Mouse (Mus musculus) forebrain, embryonic 15.5 days (tissue): ENCODE data around the gene Serinc2. TPM values are rescaled to one million over a fixed set of nuclear protein-coding genes. Genes with fewer than 3 reads are reported as not detected.

Experiments used
- ATAC-seq: fragments of 200-750 bp; cut with Nextera tagmentation; replicated peaks from 2 replicates; pipeline ENCODE4 v1.8.0; 2017; ENCODE audit warnings: mild to moderate bottlenecking, moderate TSS enrichment, moderate library complexity
- H3K27ac ChIP-seq: fragments of 300-500 bp; sonication (generic); replicated peaks from 2 replicates; pipeline ENCODE4 v1.5.1; 2015; ENCODE audit warnings: mild to moderate bottlenecking, inconsistent platforms
- H3K27me3 ChIP-seq: fragments of 300-500 bp; sonication (generic); 2 replicates; pipeline ENCODE4 v1.6.1; 2015; ENCODE audit warnings: inconsistent platforms
- H3K36me3 ChIP-seq: fragments of 300-500 bp; sonication (generic); 2 replicates; pipeline ENCODE4 v1.6.1; 2015; ENCODE audit warnings: mild to moderate bottlenecking, inconsistent platforms
- H3K4me1 ChIP-seq: fragments of 300-500 bp; sonication (generic); 2 replicates; pipeline ENCODE4 v1.6.1; 2015; ENCODE audit warnings: inconsistent platforms
- H3K4me2 ChIP-seq: fragments of 300-500 bp; sonication (generic); replicated peaks from 2 replicates; pipeline ENCODE4 v1.6.1; 2015; ENCODE audit warnings: mild to moderate bottlenecking, inconsistent platforms
- H3K4me3 ChIP-seq: fragments of 300-500 bp; sonication (generic); 2 replicates; pipeline ENCODE4 v1.5.1; 2015; ENCODE audit warnings: mild to moderate bottlenecking, inconsistent platforms
- H3K9ac ChIP-seq: fragments of 300-500 bp; sonication (generic); replicated peaks from 2 replicates; pipeline ENCODE4 v1.6.1; 2015; ENCODE audit warnings: mild to moderate bottlenecking, inconsistent platforms
- H3K9me3 ChIP-seq: fragments of 300-500 bp; sonication (generic); 2 replicates; pipeline ENCODE4 v1.6.1; 2016; ENCODE audit warnings: inconsistent platforms
- WGBS: fragments of 180-500 bp; shearing (Covaris S2); methylation state at CpG from one replicate; pipeline ENCODE4 v1.1.7; 2015; ENCODE audit warnings: mixed read lengths; 5-methylcytosine and 5-hydroxymethylcytosine counted together
- polyA plus RNA-seq: library from polyadenylated mRNA; unstranded; fragments of >200 nt; fragmentation: Nextera tagmentation; extraction: Ambion mirVana; gene quantifications from 2 replicates; pipeline ENCODE4 v1.2.1, GENCODE M21; 2015

The Serinc2 gene
- polyA plus RNA-seq, 1 experiment from 2014 or later: 87.4 TPM

DNA sequence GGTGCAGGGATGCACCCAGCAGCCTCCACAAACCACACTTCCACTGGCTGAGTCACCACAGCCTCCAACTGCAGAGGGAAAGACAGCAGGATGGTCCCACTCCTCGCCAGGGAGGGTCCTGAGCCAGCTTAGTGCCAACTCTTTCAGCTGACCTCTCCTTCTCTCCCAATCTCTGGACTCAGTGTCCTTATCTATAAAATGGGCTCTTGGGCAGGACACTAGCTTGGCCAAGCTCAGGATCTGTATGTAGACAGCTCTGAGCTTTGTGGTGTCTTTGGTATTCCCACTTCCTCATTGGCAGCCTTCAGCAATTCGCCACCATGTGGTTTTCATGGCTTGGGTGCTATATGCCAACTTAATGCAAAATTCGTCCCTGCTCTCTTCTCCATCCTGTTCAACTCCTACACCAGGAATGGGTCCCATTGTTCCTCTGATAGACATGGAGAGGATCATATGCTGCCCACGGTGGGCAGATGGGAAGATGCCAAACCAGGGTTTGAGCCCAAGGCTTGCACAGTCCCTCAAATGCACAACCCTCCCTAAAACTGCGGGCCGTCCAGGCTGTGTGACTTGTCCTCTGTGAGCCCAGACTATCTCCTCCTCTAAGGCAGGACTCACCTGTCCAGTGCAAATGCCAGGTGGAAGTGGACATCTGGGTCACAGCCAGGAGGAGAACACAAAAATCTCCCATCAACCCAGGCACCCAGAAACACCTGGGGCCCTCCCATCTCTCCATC, 8.2 kb downstream of the Serinc2 start:
- Histone ChIP-seq H3K27me3 (no peaks in the 10 kb centered on the region), H3K27ac (peak overlapping the region; percentile 75), H3K4me2 (no peak overlapping the region), H3K4me1 (peaks cover 43% of the 10 kb centered on the region), H3K36me3 (no peaks in the 10 kb centered on the region), H3K9ac (no peak overlapping the region), H3K4me3 (no peak overlapping the region), H3K9me3 (no peaks in the 10 kb centered on the region)
- WGBS: 77% methylated on average over 6 of the region's 6 CpGs
- no peak for ATAC-seq

DNA sequence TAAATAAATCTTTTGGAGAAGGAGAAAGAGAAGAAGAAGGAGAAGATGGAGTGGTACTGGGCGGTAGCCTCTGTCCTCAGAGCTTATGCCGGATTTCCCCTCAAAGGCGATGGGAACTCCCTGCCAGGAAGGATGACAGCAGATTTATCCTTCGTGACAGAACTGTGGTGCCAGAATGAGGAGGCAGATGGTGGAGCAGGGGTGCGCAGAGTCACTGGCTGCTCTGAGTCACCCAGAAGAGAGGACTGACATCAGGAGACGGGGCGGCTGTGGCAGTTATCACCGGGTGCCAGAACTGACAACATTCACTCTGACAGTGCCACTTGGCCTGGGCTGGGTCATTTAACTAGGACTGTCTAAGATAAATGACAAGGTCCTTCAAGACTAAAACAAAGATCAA, 8.9 kb downstream of the Serinc2 start:
- Histone ChIP-seq H3K9me3 (no peaks in the 10 kb centered on the region), H3K27me3 (no peaks in the 10 kb centered on the region), H3K4me3 (no peak overlapping the region), H3K9ac (no peak overlapping the region), H3K4me2 (no peak overlapping the region), H3K4me1 (peaks cover 41% of the 10 kb centered on the region), H3K36me3 (no peaks in the 10 kb centered on the region), H3K27ac (peak overlapping the region; percentile 75)
- no peak for ATAC-seq
- 68% methylated on average over 8 of the region's 8 CpGs for WGBS

DNA sequence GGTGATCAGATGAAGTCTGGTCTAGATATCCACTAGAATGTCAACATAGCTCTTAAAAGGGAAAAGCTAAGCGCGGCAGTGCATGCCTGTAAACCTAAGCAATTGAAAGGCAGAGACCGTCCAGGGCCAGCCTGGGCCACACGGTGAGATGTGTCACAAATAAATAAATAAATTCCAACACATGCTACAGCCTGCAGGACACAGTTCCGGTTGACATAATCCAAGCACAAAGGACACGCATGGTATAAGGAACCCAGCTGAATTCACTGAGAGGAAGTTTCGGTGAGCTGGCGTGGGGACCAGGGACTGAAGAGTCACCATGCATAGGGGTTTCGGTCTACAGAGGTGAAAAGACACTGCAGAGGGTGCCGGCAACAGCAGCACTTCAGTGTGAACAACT, 10.3 kb downstream of the Serinc2 start:
- Histone ChIP-seq H3K27ac (no peak overlapping the region), H3K27me3 (no peaks in the 10 kb centered on the region), H3K4me2 (no peak overlapping the region), H3K9me3 (no peaks in the 10 kb centered on the region), H3K9ac (no peak overlapping the region), H3K36me3 (no peaks in the 10 kb centered on the region), H3K4me3 (no peak overlapping the region), H3K4me1 (peaks cover 52% of the 10 kb centered on the region)
- WGBS: 91% methylated on average over 10 of the region's 10 CpGs
- no peak for ATAC-seq

DNA sequence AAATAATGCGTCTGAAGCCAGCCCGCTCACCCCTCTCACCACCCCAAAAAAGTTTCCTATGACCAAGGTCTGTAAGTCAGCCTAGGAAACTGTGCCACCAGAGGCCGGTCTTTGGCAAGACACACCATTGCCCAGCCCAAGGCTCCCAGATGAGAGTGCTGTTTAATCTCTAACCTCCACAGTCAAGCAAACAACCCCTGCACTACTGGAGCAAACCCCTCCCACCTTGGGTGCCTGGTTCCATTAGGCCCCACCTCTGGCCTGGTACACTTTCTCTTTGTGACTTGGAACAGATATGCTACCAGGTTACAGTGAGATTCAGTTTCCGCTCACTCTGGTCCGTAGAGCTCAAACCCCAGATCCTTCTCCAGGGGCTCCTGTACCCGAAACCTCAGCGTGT, 11.9 kb downstream of the Serinc2 start:
- 81% methylated on average over 7 of the region's 7 CpGs for WGBS
- Histone ChIP-seq H3K4me1 (peaks cover 35% of the 10 kb centered on the region), H3K36me3 (peaks cover 15% of the 10 kb centered on the region), H3K9me3 (no peaks in the 10 kb centered on the region), H3K4me3 (no peak overlapping the region), H3K4me2 (no peak overlapping the region), H3K9ac (no peak overlapping the region), H3K27ac (no peak overlapping the region), H3K27me3 (no peaks in the 10 kb centered on the region)
- ATAC-seq: no peak

DNA sequence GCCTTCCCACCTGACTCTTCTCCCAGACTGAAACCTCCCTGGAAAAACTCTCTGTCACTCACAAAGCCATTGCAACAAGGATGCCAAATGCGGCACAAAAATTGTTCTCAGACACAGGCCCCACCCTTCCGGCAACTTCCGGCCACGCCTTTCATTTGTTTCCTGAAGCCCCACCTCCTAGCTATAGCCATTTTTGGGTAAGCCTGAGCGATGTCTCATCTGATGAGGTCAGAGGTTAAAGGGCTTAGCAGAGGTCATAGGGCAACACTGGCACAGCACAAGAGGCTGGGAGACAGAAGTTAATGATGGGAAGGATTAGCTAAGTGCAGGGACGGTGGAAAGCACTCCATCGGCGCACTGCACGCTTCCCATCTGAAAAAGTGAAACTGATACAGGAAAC, 12.4 kb downstream of the Serinc2 start:
- no peak overlapping the region for H3K27ac ChIP-seq
- peaks cover 30% of the 10 kb centered on the region for H3K4me1 ChIP-seq
- ATAC-seq: no peak
- H3K27me3 ChIP-seq: no peaks in the 10 kb centered on the region
- H3K9ac ChIP-seq: no peak overlapping the region
- H3K4me2 ChIP-seq: no peak overlapping the region
- WGBS: 46% methylated on average over 9 of the region's 9 CpGs
- H3K4me3 ChIP-seq: no peak overlapping the region
- H3K36me3 ChIP-seq: peaks cover 17% of the 10 kb centered on the region
- H3K9me3 ChIP-seq: no peaks in the 10 kb centered on the region

DNA sequence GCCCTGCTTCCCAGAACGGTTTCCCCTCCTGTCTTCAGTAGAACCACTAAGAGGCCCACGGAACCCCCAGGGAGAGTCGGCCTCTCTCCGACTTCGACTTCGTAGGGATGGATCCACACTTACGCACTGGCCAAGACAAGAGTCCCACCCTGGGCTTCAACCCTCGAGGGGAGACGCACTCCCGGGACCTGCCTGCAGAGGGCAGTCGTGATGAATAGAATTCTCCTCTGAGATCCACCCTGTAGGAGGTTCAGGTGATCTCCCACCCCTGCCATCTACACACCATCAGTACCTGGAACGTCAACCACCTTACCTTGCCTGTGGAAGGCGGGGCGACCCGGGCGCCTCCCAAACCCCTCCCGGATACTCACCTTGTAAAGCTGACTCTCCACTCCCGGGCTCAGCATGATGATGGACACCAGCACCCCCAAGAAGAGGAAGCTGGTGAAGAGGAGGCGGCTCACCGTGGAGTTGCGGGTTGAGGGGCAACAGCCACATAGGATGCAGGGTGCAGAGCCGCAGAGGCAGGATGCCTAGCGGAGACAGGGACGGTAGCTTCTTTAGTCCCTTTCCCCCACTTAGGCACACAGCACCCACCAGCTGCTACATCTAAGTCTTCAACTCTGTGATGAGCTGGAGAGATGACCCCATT, 14.2 kb downstream of the Serinc2 start:
- ATAC-seq: peak; percentile 51; the same call in 1 of the 2 replicates
- 29% methylated on average over 24 of the region's 24 CpGs for WGBS
- no peak overlapping the region for H3K4me3 ChIP-seq
- H3K27me3 ChIP-seq: no peaks in the 10 kb centered on the region
- H3K4me1 ChIP-seq: peaks cover 21% of the 10 kb centered on the region
- 0 out of 2 replicates have a peak overlapping the region, but pooled peaks have one; percentile 4 for H3K4me2 ChIP-seq
- no peak overlapping the region for H3K9ac ChIP-seq
- H3K27ac ChIP-seq: no peak overlapping the region
- peaks cover 31% of the 10 kb centered on the region for H3K36me3 ChIP-seq
- H3K9me3 ChIP-seq: no peaks in the 10 kb centered on the region

DNA sequence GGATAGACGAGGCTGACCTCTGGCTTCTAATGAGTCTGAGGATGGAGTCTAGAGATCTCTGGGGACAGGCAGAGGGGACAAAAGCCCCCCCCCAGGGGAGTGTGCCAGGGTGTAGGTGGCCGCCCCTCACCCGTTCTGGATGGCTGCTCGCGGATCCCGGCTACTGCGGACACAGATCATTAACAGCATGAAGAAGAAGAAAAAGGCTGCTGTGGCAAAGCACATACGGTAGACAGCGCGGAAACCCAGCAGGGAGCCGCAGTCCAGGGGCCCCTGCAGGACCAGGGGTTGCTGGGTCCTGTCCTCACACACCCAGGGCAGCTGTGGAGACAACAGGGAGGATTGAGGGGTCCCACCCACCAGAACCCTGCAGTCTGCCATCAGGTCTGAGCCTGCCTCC, 14.9 kb downstream of the Serinc2 start:
- Histone ChIP-seq H3K27me3 (no peaks in the 10 kb centered on the region), H3K9me3 (no peaks in the 10 kb centered on the region), H3K4me1 (peaks cover 21% of the 10 kb centered on the region), H3K9ac (no peak overlapping the region), H3K4me3 (no peak overlapping the region), H3K36me3 (peaks cover 38% of the 10 kb centered on the region), H3K27ac (no peak overlapping the region), H3K4me2 (no peak overlapping the region)
- ATAC-seq: no peak
- WGBS: 31% methylated on average over 11 of the region's 11 CpGs

DNA sequence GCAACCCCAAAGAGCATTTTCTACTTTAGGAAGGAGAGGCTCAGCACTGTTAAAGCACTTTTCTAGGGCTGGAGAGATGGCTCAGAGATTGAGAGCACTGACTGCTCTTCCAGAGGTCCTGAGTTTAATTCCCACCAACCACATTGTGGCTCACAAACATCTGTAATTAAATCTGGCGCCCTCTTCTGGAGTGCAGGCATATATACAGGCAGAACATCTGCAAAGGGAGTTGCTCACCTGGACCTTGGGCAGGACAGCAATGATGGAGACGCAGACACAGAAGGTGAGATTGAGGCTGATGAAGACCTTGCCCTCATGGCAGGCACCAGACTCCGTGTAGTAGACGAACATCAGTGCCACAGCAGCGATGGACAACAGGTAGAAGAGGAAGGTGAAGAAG, 18.6 kb downstream of the Serinc2 start:
- Histone ChIP-seq H3K4me1 (peaks cover 13% of the 10 kb centered on the region), H3K9me3 (no peaks in the 10 kb centered on the region), H3K4me2 (no peak overlapping the region), H3K27ac (no peak overlapping the region), H3K9ac (no peak overlapping the region), H3K27me3 (no peaks in the 10 kb centered on the region), H3K36me3 (peaks cover 68% of the 10 kb centered on the region), H3K4me3 (no peak overlapping the region)
- ATAC-seq: no peak
- WGBS: 34% methylated on average over 5 of the region's 5 CpGs

DNA sequence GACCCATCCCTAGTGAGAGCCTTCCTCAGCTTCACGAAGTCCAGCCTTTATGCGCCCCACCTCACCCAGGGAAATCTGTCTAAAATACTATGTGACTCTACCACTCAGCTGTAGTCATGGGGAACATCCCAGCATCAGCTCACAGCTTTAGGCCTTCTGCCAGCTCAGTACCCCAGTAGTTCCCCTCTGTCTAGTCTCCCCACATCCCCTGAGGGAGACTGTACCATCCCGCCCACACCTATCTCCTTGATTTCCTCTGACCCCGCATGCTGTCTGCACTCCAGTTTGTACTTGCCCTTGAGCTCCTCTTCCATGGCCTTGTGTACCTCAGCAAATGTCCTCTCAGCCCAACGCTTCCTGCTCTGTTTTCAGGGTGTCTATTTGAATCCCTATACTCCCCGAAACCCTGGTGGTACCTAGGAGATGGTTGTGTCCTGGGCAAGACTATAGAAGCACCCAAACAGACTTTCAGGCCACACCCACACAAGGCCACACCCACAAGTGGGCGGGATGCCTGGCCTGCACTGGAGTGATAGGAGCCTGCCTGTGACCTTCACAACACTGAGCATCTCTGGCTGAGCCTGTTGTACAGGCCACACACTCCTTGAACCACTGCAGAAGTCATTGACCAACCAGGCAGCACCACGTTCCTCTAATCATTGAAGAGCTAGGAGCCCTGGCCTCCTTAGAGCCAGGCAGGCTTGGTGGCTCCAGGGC, 26.4 kb downstream of the Serinc2 start:
- no peak for ATAC-seq
- H3K4me3 ChIP-seq: no peak overlapping the region
- 65% methylated on average over 8 of the region's 8 CpGs for WGBS

DNA sequence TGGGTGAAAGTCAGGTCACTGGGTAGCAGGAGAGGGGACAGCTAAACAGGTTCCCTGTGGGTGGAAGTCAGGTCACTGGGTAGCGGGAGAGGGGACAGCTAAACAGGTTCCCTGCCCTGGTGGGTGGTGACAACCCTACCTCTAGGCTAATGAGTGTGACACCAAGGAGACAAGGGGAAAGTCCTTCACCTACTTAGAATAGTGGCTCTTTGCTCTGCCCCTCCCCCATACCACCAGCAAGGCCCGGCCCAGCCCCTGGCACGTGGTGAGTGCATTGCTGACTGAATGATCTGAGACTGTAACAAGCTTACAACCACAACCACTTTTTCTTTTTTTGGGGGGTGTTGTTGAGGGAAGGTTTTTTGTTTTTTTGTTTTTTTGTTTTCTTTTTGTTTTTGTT, 27.2 kb downstream of the Serinc2 start:
- H3K27me3 ChIP-seq: no peaks in the 10 kb centered on the region
- no peaks in the 10 kb centered on the region for H3K4me1 ChIP-seq
- H3K9me3 ChIP-seq: no peaks in the 10 kb centered on the region
- H3K4me3 ChIP-seq: no peak overlapping the region
- H3K4me2 ChIP-seq: no peak overlapping the region
- 53% methylated on average over 3 of the region's 3 CpGs for WGBS
- H3K9ac ChIP-seq: no peak overlapping the region
- no peak for ATAC-seq
- H3K36me3 ChIP-seq: peaks cover 52% of the 10 kb centered on the region
- H3K27ac ChIP-seq: no peak overlapping the region

More for the DNA sequence above, 26.4 kb downstream of the Serinc2 start:
- Histone ChIP-seq H3K27me3 (no peaks in the 10 kb centered on the region), H3K9ac (no peak overlapping the region), H3K36me3 (peaks cover 58% of the 10 kb centered on the region), H3K4me1 (no peaks in the 10 kb centered on the region), H3K27ac (no peak overlapping the region), H3K9me3 (no peaks in the 10 kb centered on the region), H3K4me2 (no peak overlapping the region)

DNA sequence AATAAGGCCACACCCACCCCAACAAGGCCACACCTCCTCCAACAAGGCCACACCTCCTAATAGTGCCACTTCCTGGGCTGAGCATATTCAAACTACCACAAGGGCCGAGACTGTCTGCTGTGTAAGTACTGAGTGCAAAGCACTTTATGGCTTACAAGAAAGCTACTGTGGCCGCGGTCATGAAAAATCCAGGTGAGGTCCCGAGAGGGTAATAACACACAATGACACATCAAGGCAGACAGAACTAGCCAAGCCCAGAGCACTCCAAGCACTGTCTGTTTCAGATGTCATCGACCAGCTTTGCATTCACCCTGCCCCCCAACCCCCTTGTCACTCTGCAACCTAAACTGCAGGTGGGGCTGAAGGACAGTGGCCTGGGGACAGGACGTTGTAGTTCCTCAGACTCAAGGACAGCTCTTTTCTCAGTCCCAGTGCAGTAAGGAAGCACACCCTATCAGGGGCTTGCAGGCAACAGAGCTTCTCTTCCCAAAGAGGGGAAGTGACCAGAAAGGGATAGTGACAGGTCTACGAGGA, 27.8 kb downstream of the Serinc2 start:
- WGBS: 57% methylated on average over 7 of the region's 7 CpGs

DNA sequence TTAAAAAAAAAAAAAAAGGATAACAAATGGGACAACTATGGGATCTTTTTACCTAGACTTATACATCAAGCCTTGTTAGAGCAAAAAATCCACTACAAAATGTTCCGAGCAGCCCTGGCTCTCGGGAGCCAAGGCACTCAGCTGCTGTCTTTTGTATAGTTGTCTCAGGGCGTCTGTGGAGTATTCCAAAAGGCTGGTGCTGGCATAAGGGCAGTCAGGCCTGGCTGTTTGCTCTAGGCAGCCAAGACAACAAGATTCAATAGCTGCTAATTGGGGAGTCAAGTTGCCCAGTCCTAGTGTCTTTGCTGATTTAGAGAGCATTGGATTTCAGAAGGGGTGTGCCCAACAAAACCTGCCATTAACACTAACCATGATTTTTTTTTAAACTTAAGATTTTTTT, 30.4 kb downstream of the Serinc2 start:
- WGBS: 38% methylated on average over 3 of the region's 3 CpGs
- no peaks in the 10 kb centered on the region for H3K27me3 ChIP-seq
- H3K4me1 ChIP-seq: no peaks in the 10 kb centered on the region
- no peak overlapping the region for H3K4me3 ChIP-seq
- no peak overlapping the region for H3K9ac ChIP-seq
- H3K36me3 ChIP-seq: peaks cover 23% of the 10 kb centered on the region
- H3K4me2 ChIP-seq: no peak overlapping the region
- H3K9me3 ChIP-seq: no peaks in the 10 kb centered on the region
- ATAC-seq: 0 out of 2 replicates have a peak, but pooled peaks have one; percentile 18
- 0 out of 2 replicates have a peak overlapping the region, but pooled peaks have one; percentile 29 for H3K27ac ChIP-seq

More for the DNA sequence above, 27.8 kb downstream of the Serinc2 start:
- Histone ChIP-seq H3K27ac (no peak overlapping the region), H3K36me3 (peaks cover 47% of the 10 kb centered on the region), H3K9me3 (no peaks in the 10 kb centered on the region), H3K9ac (no peak overlapping the region), H3K27me3 (no peaks in the 10 kb centered on the region), H3K4me1 (no peaks in the 10 kb centered on the region), H3K4me2 (no peak overlapping the region), H3K4me3 (no peak overlapping the region)
- ATAC-seq: no peak
